Mouse (Mus musculus) heart, embryonic 12.5 days (tissue): ENCODE data around the gene Fstl4. TPM values are rescaled to one million over a fixed set of nuclear protein-coding genes. Genes with fewer than 3 reads are reported as not detected.
"Not testable (repeated sequence)": the region's sequence is repeated elsewhere in the genome, so short reads cannot be mapped to it uniquely, and the experiment has no call there.

ENCODE experiments used
- ATAC-seq: fragments of 200-750 bp; cut with Nextera tagmentation; 2 replicates; pipeline ENCODE4 v1.8.0; 2017; ENCODE audit warnings: moderate TSS enrichment, moderate library complexity; ENCODE audit not compliant: insufficient number of reproducible peaks, low FRiP score
- H3K27ac ChIP-seq: fragments of 300-500 bp; sonication (generic); 2 replicates; pipeline ENCODE4 v1.5.1; 2016; ENCODE audit warnings: mild to moderate bottlenecking, moderate library complexity; ENCODE audit not compliant: poor library complexity, severe bottlenecking
- H3K27me3 ChIP-seq: fragments of 300-500 bp; sonication (generic); replicated peaks from 2 replicates; pipeline ENCODE4 v1.6.1; 2016; ENCODE audit warnings: mild to moderate bottlenecking, moderate library complexity
- H3K36me3 ChIP-seq: fragments of 300-500 bp; sonication (generic); 2 replicates; pipeline ENCODE4 v1.6.1; 2016; ENCODE audit warnings: mild to moderate bottlenecking, moderate library complexity
- H3K4me1 ChIP-seq: fragments of 300-500 bp; sonication (generic); replicated peaks from 2 replicates; pipeline ENCODE4 v1.6.1; 2016; ENCODE audit warnings: mild to moderate bottlenecking
- H3K4me2 ChIP-seq: fragments of 300-500 bp; sonication (generic); 2 replicates; pipeline ENCODE4 v1.6.1; 2016; ENCODE audit warnings: mild to moderate bottlenecking, moderate library complexity
- H3K4me3 ChIP-seq: fragments of 300-500 bp; sonication (generic); 2 replicates; pipeline ENCODE4 v1.5.1; 2016; ENCODE audit warnings: mild to moderate bottlenecking
- H3K9ac ChIP-seq: fragments of 300-500 bp; sonication (generic); 2 replicates; pipeline ENCODE4 v1.6.1; 2016; ENCODE audit warnings: mild to moderate bottlenecking, moderate library complexity
- H3K9me3 ChIP-seq: fragments of 300-500 bp; sonication (generic); replicated peaks from 2 replicates; pipeline ENCODE4 v1.6.1; 2016; ENCODE audit warnings: mild to moderate bottlenecking, moderate library complexity
- WGBS: fragments of 180-500 bp; shearing (Covaris S2); methylation state at CpG from one replicate; pipeline ENCODE4 v1.1.7; 2016; 5-methylcytosine and 5-hydroxymethylcytosine counted together
- polyA plus RNA-seq: library from polyadenylated mRNA; unstranded; fragments of >200 nt; fragmentation: Nextera tagmentation; extraction: Ambion mirVana; gene quantifications from 2 replicates; pipeline ENCODE4 v1.2.1, GENCODE M21; 2016

Fstl4 gene
- polyA plus RNA-seq, 1 experiment from 2014 or later, result 14.8 TPM

GRCm38 (mm10) chr11:53085367-53085766 lies 320.9 kb downstream of the Fstl4 start:
- Histone ChIP-seq H3K4me3 (no peak overlapping the region), H3K9me3 (no peaks in the 10 kb centered on the region), H3K27ac (no peak overlapping the region), H3K9ac (no peak overlapping the region), H3K36me3 (no peaks in the 10 kb centered on the region), H3K27me3 (no peaks in the 10 kb centered on the region), H3K4me2 (no peak overlapping the region), H3K4me1 (peaks cover 10% of the 10 kb centered on the region)
- no peak for ATAC-seq
- 61% methylated on average over 6 of the region's 6 CpGs for WGBS

- no peak overlapping the region for H3K4me2 ChIP-seq
- 84% methylated on average over 9 of the region's 9 CpGs for WGBS
Observed at GRCm38 (mm10) chr11:53085858-53086565, 321.6 kb downstream of the Fstl4 start.

GRCm38 (mm10) chr11:53087896-53088295 lies 323.5 kb downstream of the Fstl4 start:
- H3K27me3 ChIP-seq, H3K4me3 ChIP-seq, H3K36me3 ChIP-seq, H3K9ac ChIP-seq, H3K27ac ChIP-seq, H3K9me3 ChIP-seq, H3K4me2 ChIP-seq, ATAC-seq: not testable (repeated sequence)
- 84% methylated on average over 3 of the region's 3 CpGs for WGBS
- peaks cover 30% of the 10 kb centered on the region for H3K4me1 ChIP-seq

More at GRCm38 (mm10) chr11:53085858-53086565, 321.6 kb downstream of the Fstl4 start:
- H3K27ac ChIP-seq, result no peak overlapping the region
- H3K4me3 ChIP-seq, result no peak overlapping the region
- no peaks in the 10 kb centered on the region for H3K27me3 ChIP-seq
- no peaks in the 10 kb centered on the region for H3K36me3 ChIP-seq
- no peaks in the 10 kb centered on the region for H3K9me3 ChIP-seq
- H3K9ac ChIP-seq, result no peak overlapping the region
- peaks cover 12% of the 10 kb centered on the region for H3K4me1 ChIP-seq
- no peak for ATAC-seq

- H3K4me3 ChIP-seq, result no peak overlapping the region
Observed at GRCm38 (mm10) chr11:53091596-53091995, 327.2 kb downstream of the Fstl4 start.

GRCm38 (mm10) chr11:53096871-53097270 lies 332.4 kb downstream of the Fstl4 start:
- no peaks in the 10 kb centered on the region for H3K27me3 ChIP-seq
- no peaks in the 10 kb centered on the region for H3K9me3 ChIP-seq
- H3K36me3 ChIP-seq, result no peaks in the 10 kb centered on the region
- H3K4me1 ChIP-seq, result peaks cover 29% of the 10 kb centered on the region
- H3K4me2 ChIP-seq, result no peak overlapping the region
- H3K4me3 ChIP-seq, result no peak overlapping the region
- 81% methylated on average over 9 of the region's 9 CpGs for WGBS
- no peak overlapping the region for H3K9ac ChIP-seq
- no peak for ATAC-seq
- no peak overlapping the region for H3K27ac ChIP-seq

More at GRCm38 (mm10) chr11:53091596-53091995, 327.2 kb downstream of the Fstl4 start:
- Histone ChIP-seq H3K4me2 (no peak overlapping the region), H3K36me3 (no peaks in the 10 kb centered on the region), H3K4me1 (peaks cover 22% of the 10 kb centered on the region), H3K9me3 (no peaks in the 10 kb centered on the region), H3K27me3 (no peaks in the 10 kb centered on the region), H3K9ac (no peak overlapping the region), H3K27ac (no peak overlapping the region)
- WGBS, result 35% methylated on average over 5 of the region's 5 CpGs
- ATAC-seq, result no peak

- WGBS, result 88% methylated on average over 8 of the region's 8 CpGs
- Histone ChIP-seq H3K27me3 (no peaks in the 10 kb centered on the region), H3K4me2 (no peak overlapping the region), H3K9ac (no peak overlapping the region), H3K9me3 (no peaks in the 10 kb centered on the region), H3K27ac (no peak overlapping the region), H3K36me3 (no peaks in the 10 kb centered on the region), H3K4me1 (peaks cover 27% of the 10 kb centered on the region), H3K4me3 (no peak overlapping the region)
- no peak for ATAC-seq
Observed at GRCm38 (mm10) chr11:53097331-53097730, 332.9 kb downstream of the Fstl4 start.

GRCm38 (mm10) chr11:53097870-53098269 lies 333.4 kb downstream of the Fstl4 start:
- H3K36me3 ChIP-seq, result no peaks in the 10 kb centered on the region
- peaks cover 24% of the 10 kb centered on the region for H3K4me1 ChIP-seq
- H3K27me3 ChIP-seq, result no peaks in the 10 kb centered on the region
- H3K9me3 ChIP-seq, result no peaks in the 10 kb centered on the region
- no peak overlapping the region for H3K4me3 ChIP-seq
- 83% methylated on average over 6 of the region's 6 CpGs for WGBS
- no peak overlapping the region for H3K27ac ChIP-seq
- H3K9ac ChIP-seq, result no peak overlapping the region
- ATAC-seq, result no peak
- no peak overlapping the region for H3K4me2 ChIP-seq

- Histone ChIP-seq H3K9me3 (no peaks in the 10 kb centered on the region), H3K36me3 (no peaks in the 10 kb centered on the region), H3K4me3 (no peak overlapping the region), H3K4me1 (peaks cover 32% of the 10 kb centered on the region), H3K4me2 (no peak overlapping the region), H3K27ac (no peak overlapping the region), H3K27me3 (no peaks in the 10 kb centered on the region), H3K9ac (no peak overlapping the region)
- 31% methylated on average over 3 of the region's 3 CpGs for WGBS
- peak; percentile 47; the same call in 1 of the 2 replicates for ATAC-seq
Observed at GRCm38 (mm10) chr11:53098780-53099198, 334.4 kb downstream of the Fstl4 start.

GRCm38 (mm10) chr11:53099322-53099721 lies 334.9 kb downstream of the Fstl4 start:
- Histone ChIP-seq H3K9ac (no peak overlapping the region), H3K4me2 (no peak overlapping the region), H3K9me3 (no peaks in the 10 kb centered on the region), H3K4me1 (peaks cover 36% of the 10 kb centered on the region), H3K36me3 (no peaks in the 10 kb centered on the region), H3K27ac (no peak overlapping the region), H3K27me3 (no peaks in the 10 kb centered on the region), H3K4me3 (no peak overlapping the region)
- WGBS, result 80% methylated on average over 5 of the region's 5 CpGs
- no peak for ATAC-seq

- no peaks in the 10 kb centered on the region for H3K9me3 ChIP-seq
Observed at GRCm38 (mm10) chr11:53101732-53102131, 337.3 kb downstream of the Fstl4 start.

GRCm38 (mm10) chr11:53103601-53104325 lies 339.3 kb downstream of the Fstl4 start:
- H3K4me3 ChIP-seq, result no peak overlapping the region
- H3K4me2 ChIP-seq, result no peak overlapping the region
- 54% methylated on average over 10 of the region's 10 CpGs for WGBS
- H3K36me3 ChIP-seq, result no peaks in the 10 kb centered on the region
- ATAC-seq, result no peak
- H3K4me1 ChIP-seq, result peaks cover 49% of the 10 kb centered on the region
- no peaks in the 10 kb centered on the region for H3K9me3 ChIP-seq
- H3K27me3 ChIP-seq, result no peaks in the 10 kb centered on the region
- no peak overlapping the region for H3K9ac ChIP-seq
- peak overlapping the region; percentile 19; the same call in 1 of the 2 replicates for H3K27ac ChIP-seq

More at GRCm38 (mm10) chr11:53101732-53102131, 337.3 kb downstream of the Fstl4 start:
- H3K4me3 ChIP-seq, result no peak overlapping the region
- H3K27ac ChIP-seq, result no peak overlapping the region
- H3K27me3 ChIP-seq, result no peaks in the 10 kb centered on the region
- no peak overlapping the region for H3K4me2 ChIP-seq
- no peaks in the 10 kb centered on the region for H3K36me3 ChIP-seq
- H3K4me1 ChIP-seq, result peaks cover 49% of the 10 kb centered on the region
- WGBS, result 76% methylated on average over 5 of the region's 5 CpGs
- ATAC-seq, result no peak
- H3K9ac ChIP-seq, result no peak overlapping the region
